Mouse (Mus musculus) forebrain, postnatal 0 days (tissue): ENCODE data around the gene Fxyd1. TPM values are rescaled to one million over a fixed set of nuclear protein-coding genes. Genes with fewer than 3 reads are reported as not detected.

Experiments used
- ATAC-seq: fragments of 200-750 bp; cut with Nextera tagmentation; 2 replicates; pipeline ENCODE4 v1.8.0; 2017; ENCODE audit warnings: mild to moderate bottlenecking, moderate library complexity
- DNase-seq: peaks from one replicate; pipeline ENCODE4 v3.0.0-alpha.2; 2015
- H3K27ac ChIP-seq: fragments of 300-500 bp; sonication (generic); 2 replicates; pipeline ENCODE4 v1.5.1; 2014; ENCODE audit warnings: low read depth, mild to moderate bottlenecking, antibody characterized with exemption, low read length, moderate library complexity, mixed read lengths
- H3K27me3 ChIP-seq: fragments of 300-500 bp; sonication (generic); 2 replicates; pipeline ENCODE4 v1.6.1; 2014; ENCODE audit warnings: mild to moderate bottlenecking, low read length, mixed read lengths; ENCODE audit not compliant: insufficient read depth
- H3K36me3 ChIP-seq: fragments of 300-500 bp; sonication (generic); 2 replicates; pipeline ENCODE4 v1.6.1; 2014; ENCODE audit warnings: mild to moderate bottlenecking, moderate library complexity; ENCODE audit not compliant: insufficient read depth
- H3K4me1 ChIP-seq: fragments of 300-500 bp; sonication (generic); 2 replicates; pipeline ENCODE4 v1.6.1; 2014; ENCODE audit warnings: antibody characterized with exemption; ENCODE audit not compliant: insufficient read depth
- H3K4me2 ChIP-seq: fragments of 300-500 bp; sonication (generic); 2 replicates; pipeline ENCODE4 v1.6.1; 2014; ENCODE audit warnings: low read depth, mild to moderate bottlenecking, moderate library complexity
- H3K4me3 ChIP-seq: fragments of 300-500 bp; sonication (generic); 2 replicates; pipeline ENCODE4 v1.5.1; 2014; ENCODE audit warnings: low read depth, low read length, mixed read lengths
- H3K9ac ChIP-seq: fragments of 300-500 bp; sonication (generic); 2 replicates; pipeline ENCODE4 v1.6.1; 2014; ENCODE audit warnings: mild to moderate bottlenecking
- H3K9me3 ChIP-seq: fragments of 300-500 bp; sonication (generic); 2 replicates; pipeline ENCODE4 v1.6.1; 2016; ENCODE audit warnings: low read length
- CTCF ChIP-seq: sonication (generic); IDR thresholded peaks from 2 replicates; pipeline ENCODE4 v1.5.1; 2016; ENCODE audit warnings: antibody characterized with exemption, control low read depth, low read depth
- WGBS: fragments of 180-500 bp; shearing (Covaris S2); extraction: QIAGEN DNeasy Blood & Tissue Kit; methylation state at CpG from one replicate; pipeline ENCODE4 v1.1.7; 2014; 5-methylcytosine and 5-hydroxymethylcytosine counted together
- polyA plus RNA-seq: library from polyadenylated mRNA; unstranded; fragments of >200 nt; fragmentation: Nextera tagmentation; extraction: Ambion mirVana; gene quantifications from 2 replicates; pipeline ENCODE4 v1.2.1, GENCODE M21; 2015
- total RNA-seq: library from RNA; depleted of rRNA; stranded (reverse); fragments of >200 nt; gene quantifications from 2 replicates; pipeline ENCODE4 v1.2.3, GENCODE M21; 2014

Gene Fxyd1
- total and polyA plus RNA-seq, 2 experiments from 2014 or later, result 19.5 to 56.8 TPM

- Histone ChIP-seq H3K4me1 (peaks cover 16% of the 10 kb centered on the region), H3K27me3 (peaks cover 19% of the 10 kb centered on the region), H3K27ac (no peak overlapping the region), H3K36me3 (no peaks in the 10 kb centered on the region), H3K4me3 (peak overlapping the region; percentile 23), H3K9ac (peak overlapping the region; percentile 22; the same call in 1 of the 2 replicates), H3K9me3 (no peaks in the 10 kb centered on the region), H3K4me2 (peak overlapping the region; percentile 65)
- TF ChIP-seq CTCF, result peak; percentile 36
- DNase-seq, result peak; percentile 52
- peak; percentile 6; the same call in 1 of the 2 replicates for ATAC-seq
- WGBS, result 4% methylated on average over 34 of the region's 34 CpGs
These were observed 4.2 kb downstream of the Fxyd1 start for GRCm38 (mm10) chr7:31052636-31053434.

DNA sequence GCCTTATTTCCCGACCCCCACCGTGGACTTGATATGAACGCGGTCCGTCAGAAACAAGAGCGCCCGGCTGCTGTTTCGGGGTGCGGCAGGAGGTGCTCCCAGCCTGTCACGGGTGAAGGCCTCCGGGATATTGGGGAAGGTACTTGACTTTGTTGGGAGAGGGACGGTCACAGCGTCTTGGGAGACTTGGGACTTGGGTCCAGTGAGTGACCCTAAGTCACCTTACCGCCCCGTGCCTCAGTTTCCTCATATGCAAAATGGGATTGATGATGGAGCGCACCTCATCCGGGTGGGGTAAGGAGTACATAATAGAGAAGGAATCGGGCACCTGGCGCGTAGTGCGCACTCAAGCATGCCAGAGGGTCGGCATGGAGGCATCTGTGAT lies 4.8 kb downstream of the Fxyd1 start:
- Histone ChIP-seq H3K27ac (no peak overlapping the region), H3K27me3 (peaks cover 19% of the 10 kb centered on the region), H3K4me3 (peak overlapping the region; percentile 23; the same call in 1 of the 2 replicates), H3K4me1 (peaks cover 16% of the 10 kb centered on the region), H3K9ac (peak overlapping the region; percentile 22; the same call in 1 of the 2 replicates), H3K36me3 (no peaks in the 10 kb centered on the region), H3K9me3 (no peaks in the 10 kb centered on the region), H3K4me2 (peak overlapping the region; percentile 65)
- TF ChIP-seq CTCF, result no peak
- ATAC-seq (no peak), DNase-seq (no peak)
- 3% methylated on average over 22 of the region's 22 CpGs for WGBS

GRCm38 (mm10) chr7:31051321-31052021 lies 5.5 kb downstream of the Fxyd1 start, which contains the start of gene Fxyd7:
Gene Fxyd7, minus strand, starts transcription at chr7:31051467.
- peak; percentile 19; the same call in 1 of the 2 replicates for TF ChIP-seq CTCF
- Histone ChIP-seq H3K4me2 (peak within 1 kb of the TSS; percentile 65), H3K4me3 (peak within 1 kb of the TSS; percentile 46), H3K9ac (peak within 1 kb of the TSS; percentile 51), H3K36me3 (no peaks in the 10 kb centered on the region), H3K27me3 (peaks cover 19% of the 10 kb centered on the region), H3K27ac (0 out of 2 replicates have a peak within 1 kb of the TSS, but pooled peaks have one; percentile 6), H3K4me1 (peaks cover 16% of the 10 kb centered on the region), H3K9me3 (no peaks in the 10 kb centered on the region)
- ATAC-seq (peak; percentile 14), DNase-seq (peak; percentile 43)
- WGBS, result 2% methylated on average over 26 of the region's 28 CpGs

GRCm38 (mm10) chr7:31050921-31051320 lies 6.1 kb downstream of the Fxyd1 start:
- 2% methylated on average over 9 of the region's 9 CpGs for WGBS
- peak overlapping the region; percentile 51 for H3K9ac ChIP-seq
- H3K9me3 ChIP-seq, result no peaks in the 10 kb centered on the region
- peak overlapping the region; percentile 46 for H3K4me3 ChIP-seq
- no peak overlapping the region for H3K27ac ChIP-seq
- H3K4me1 ChIP-seq, result peaks cover 16% of the 10 kb centered on the region
- DNase-seq, result peak; percentile 68
- ATAC-seq, result peak; percentile 17; the same call in 1 of the 2 replicates
- no peaks in the 10 kb centered on the region for H3K36me3 ChIP-seq
- peak overlapping the region; percentile 65 for H3K4me2 ChIP-seq
- TF ChIP-seq CTCF, result no peak
- peaks cover 19% of the 10 kb centered on the region for H3K27me3 ChIP-seq

DNA sequence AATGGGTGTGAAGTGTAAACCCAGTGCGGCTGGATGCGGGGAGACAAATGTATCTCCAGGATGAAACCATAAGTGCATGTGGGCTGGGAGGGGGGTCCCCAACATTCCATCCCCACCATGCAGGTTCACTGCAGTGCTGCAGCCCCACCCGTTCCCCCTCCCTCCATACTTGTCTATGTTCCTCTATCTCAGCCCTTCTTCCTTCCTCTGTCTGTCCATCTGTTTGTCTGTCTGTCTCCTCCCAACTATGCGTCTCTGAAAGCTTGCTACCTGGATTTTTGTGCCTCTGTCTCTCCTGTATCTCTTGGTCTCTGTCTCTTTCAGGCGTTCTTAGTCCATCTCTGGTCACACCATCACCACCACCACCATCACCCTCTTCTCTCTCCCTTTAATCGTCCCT lies 6.5 kb downstream of the Fxyd1 start:
- Histone ChIP-seq H3K27ac (0 out of 2 replicates have a peak overlapping the region, but pooled peaks have one; percentile 6), H3K27me3 (peaks cover 19% of the 10 kb centered on the region), H3K4me1 (peaks cover 16% of the 10 kb centered on the region), H3K9ac (peak overlapping the region; percentile 51), H3K36me3 (no peaks in the 10 kb centered on the region), H3K4me3 (peak overlapping the region; percentile 46), H3K9me3 (no peaks in the 10 kb centered on the region), H3K4me2 (peak overlapping the region; percentile 65)
- no peak for TF ChIP-seq CTCF
- DNase-seq (no peak), ATAC-seq (no peak; the same call in 1 of the 2 replicates)
- 4% methylated on average over 6 of the region's 6 CpGs for WGBS

DNA sequence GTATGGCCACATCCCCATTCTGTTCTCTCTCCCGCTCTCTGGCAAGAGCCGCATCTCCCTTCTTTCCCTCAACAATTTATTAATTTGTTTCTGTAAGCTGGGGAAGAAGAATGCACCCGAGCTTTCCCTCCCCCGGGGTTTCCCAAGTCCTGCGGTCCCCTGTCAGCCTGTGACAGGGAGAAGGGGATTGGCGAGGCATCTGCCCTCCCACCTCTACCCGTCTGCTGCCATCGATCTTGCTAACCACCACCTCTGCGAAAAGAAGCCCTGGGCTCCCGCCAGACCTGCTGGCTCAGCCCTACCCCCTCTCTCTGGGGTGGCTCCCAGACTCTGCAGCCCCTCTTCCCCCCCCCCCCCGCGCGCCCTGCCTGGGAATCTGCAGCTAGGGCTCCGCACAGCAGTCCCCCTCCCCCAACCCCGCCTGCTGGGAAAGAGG lies 7.1 kb downstream of the Fxyd1 start:
- H3K27ac ChIP-seq, result peak overlapping the region; percentile 6; the same call in 1 of the 2 replicates
- peaks cover 16% of the 10 kb centered on the region for H3K4me1 ChIP-seq
- DNase-seq (peak; percentile 49), ATAC-seq (peak; percentile 33)
- no peak for TF ChIP-seq CTCF
- peaks cover 19% of the 10 kb centered on the region for H3K27me3 ChIP-seq
- H3K9me3 ChIP-seq, result no peaks in the 10 kb centered on the region
- no peaks in the 10 kb centered on the region for H3K36me3 ChIP-seq
- peak overlapping the region; percentile 65 for H3K4me2 ChIP-seq
- H3K4me3 ChIP-seq, result peak overlapping the region; percentile 46
- 4% methylated on average over 14 of the region's 15 CpGs for WGBS
- peak overlapping the region; percentile 51 for H3K9ac ChIP-seq
